Mouse (Mus musculus): ENCODE measurements at regions not wholly inside any gene's neighbourhood (a gene's known extent, or its start where the extent isn't known, plus 50 kb on each side); places are given as distances from the start of the nearest gene placed in this dataset.

GRCm38 (mm10) chr16:93140535-93141110 is 314.7 kb upstream of the Runx1 start:
- DNase-seq (ENCODE audit: low read depth, low spot score) = no peak

GRCm38 (mm10) chr16:93137249-93137648 is 311.3 kb upstream of the Runx1 start:
- no peak for DNase-seq (ENCODE audit: low read depth, low spot score)

- DNase-seq (ENCODE audit: low read depth, low spot score) = no peak
These were observed 305.5 kb upstream of the Runx1 start for GRCm38 (mm10) chr16:93131404-93131803.

- DNase-seq (ENCODE audit: low read depth, low spot score) = no peak
These were observed 304.7 kb upstream of the Runx1 start for GRCm38 (mm10) chr16:93130622-93131021.

DNA sequence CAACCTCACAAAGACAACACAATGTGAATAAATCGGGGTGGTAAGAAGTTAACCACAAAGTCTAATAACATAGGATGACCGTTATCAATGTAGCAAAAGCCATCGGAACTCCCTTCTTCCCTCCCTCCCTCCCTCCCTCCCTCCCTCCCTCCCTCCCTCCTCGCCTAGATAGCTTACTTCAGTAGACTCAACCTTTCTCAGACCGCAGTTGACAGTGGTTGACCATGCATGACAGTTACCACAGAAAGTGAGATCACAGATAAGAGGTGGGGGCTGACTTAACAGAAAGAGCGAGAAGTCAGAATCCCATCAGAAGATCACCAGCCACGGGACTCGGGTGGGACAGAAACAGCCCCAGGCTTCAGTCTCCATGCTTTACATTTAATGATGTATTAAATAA is 297.8 kb upstream of the Runx1 start:
- no peak for DNase-seq (ENCODE audit: low read depth, low spot score)

DNA sequence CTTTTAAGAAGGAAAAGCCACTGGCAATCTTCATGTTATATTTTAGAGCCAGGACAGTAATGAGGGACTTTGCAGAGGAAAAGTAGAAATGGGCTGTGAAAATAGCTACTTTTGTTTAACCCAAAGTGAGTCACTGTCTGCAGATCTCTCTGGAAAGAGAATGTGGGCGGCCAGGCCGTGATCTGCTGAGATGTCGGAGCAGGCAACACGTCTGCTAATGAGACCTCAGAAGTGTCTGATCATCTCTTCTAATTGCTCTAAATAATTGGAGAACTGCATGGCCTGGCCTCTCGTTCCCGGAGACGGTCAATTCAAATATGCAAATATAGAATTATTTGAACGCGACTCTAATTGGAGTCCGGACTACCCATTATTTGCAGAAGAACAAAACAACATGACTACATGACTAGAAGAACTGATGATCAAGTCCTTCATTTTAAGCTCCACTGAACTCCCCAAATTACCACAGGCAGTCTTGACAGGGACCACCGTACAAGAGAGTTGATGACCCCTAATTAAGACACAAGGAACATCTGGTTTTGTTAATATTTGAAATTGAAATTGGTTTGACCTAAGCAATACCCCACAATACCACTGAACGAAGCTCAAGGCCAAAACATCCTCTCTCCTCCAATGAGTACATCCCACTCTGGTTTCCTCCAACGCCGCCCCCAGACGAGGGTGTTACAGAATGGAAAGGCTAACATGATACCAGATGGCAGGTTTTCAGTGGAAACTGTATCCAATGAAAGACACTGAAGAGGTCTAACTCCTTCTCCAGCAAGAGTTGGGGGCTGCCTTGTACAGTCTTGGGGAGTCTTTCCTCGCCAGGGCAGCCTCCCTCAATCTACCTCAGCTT is 290.4 kb upstream of the Runx1 start:
- no peak for DNase-seq (ENCODE audit: low read depth, low spot score)

DNA sequence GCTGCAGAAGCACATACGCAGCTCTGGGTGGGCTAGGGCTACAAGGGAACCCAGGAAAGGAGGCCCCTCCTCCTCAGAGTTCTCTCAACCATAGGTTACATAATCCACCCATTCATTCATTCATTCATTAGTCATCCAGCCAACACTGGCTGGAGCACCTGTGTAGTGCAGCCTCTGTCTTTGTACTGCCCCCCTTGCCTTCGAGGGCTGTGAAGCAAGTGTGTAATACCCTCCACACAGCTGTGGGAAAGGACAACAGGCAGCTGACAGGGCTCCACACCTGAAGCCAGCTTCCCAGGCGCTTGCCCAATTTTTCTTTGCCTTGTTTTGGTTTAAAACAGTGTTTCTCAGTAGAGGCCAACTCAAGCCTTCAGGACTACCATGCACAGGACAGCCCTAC is 285.0 kb upstream of the Runx1 start:
- no peak for DNase-seq (ENCODE audit: low read depth, low spot score)

GRCm38 (mm10) chr16:93110451-93110850 is 284.5 kb upstream of the Runx1 start:
- DNase-seq (ENCODE audit: low read depth, low spot score) = no peak

DNA sequence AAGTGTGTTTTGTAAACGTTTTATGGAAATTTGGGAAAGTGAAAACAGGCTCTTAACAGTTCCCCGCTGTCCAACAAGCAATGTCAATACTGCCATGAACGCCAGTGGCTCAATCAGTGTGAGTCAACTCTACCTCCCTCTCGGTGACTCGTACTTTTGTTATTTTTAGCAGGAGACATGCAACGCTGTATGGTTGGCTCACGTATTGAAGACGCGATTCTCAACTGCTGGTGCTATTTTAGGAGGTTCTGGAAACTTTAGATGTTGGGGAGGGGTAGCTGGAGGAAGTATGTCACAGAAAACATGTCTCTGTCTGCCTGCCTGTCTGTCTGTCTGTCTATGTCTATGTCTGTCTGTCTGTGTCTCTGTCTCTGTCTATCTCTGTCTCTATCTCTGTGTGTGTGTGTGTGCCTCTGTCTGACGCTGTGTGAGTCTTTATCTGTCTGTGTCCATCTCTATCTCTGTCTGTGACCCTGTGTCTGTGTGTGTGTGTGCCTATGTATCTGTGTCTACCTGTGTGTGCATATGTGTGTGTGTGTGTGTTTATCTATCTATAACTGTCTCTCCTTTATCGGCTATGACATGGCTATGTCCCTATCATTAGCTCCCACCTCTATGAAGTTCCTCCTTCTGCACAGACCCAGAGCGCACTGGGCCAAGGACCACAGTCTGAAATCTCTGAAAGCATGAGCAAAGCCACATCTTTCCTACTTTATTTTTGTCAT is 283.9 kb upstream of the Runx1 start:
- peak; percentile 65 for DNase-seq (ENCODE audit: low read depth, low spot score)

DNA sequence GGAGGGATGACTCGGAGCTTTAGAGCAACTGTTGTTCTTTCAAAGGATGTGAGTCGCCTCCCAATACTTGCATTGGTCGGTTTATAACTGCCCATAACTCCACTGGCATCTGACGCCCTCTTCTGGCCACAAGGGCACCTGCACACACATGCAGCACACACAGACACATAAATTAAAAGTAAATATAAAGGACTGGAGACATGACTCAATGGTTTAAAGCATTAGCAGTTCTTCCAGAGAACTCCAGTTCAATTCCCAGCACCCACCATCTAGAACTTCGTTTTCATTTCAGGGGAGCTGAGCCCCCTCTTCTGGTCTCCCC is 281.5 kb upstream of the Runx1 start:
- no peak for DNase-seq (ENCODE audit: low read depth, low spot score)

GRCm38 (mm10) chr16:93106811-93107523 is 281.0 kb upstream of the Runx1 start:
- peak; percentile 76 for DNase-seq (ENCODE audit: low read depth, low spot score)

DNA sequence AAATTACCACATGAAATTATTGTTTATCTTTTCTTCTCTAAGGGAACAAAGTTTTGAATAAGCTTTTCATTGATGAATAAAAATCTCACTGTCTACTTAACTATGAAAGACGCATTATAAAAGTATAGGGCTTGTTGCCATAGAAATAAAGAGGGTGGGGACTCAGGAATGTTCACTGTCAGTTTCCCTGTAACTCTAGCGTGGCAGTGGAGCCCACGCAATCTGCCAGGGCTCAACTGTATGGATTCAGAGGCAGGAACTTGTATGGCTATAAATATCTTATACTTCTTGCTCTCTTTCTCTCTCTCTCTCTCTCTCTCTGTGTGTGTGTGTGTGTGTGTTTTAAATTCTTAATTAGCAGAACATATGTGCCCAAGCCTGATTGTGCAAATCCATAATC is 276.2 kb upstream of the Runx1 start:
- no peak for DNase-seq (ENCODE audit: low read depth, low spot score)

DNA sequence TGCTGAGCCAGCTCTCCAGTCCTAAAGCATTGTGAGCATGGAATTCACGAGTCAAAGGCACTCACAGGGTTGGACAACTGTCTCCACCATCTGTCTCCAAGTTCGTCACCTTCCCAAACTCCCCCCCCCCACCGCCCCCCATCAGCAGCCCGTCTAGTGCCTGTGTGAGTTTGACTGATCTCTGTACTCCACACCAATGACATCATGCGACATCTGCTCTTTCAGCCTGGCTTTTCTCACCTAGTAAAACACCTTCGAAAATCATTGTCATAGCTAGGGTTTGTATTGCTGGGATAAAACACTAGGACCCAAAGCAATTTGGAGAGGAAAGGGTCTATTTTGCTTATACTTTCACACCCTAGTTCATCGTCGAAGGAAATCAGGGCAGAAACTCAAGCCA is 272.1 kb upstream of the Runx1 start:
- DNase-seq (ENCODE audit: low read depth, low spot score) = no peak

GRCm38 (mm10) chr16:93096175-93096574 is 270.2 kb upstream of the Runx1 start:
- no peak for DNase-seq (ENCODE audit: low read depth, low spot score)

GRCm38 (mm10) chr16:93092796-93093195 is 266.8 kb upstream of the Runx1 start:
- DNase-seq (ENCODE audit: low read depth, low spot score) = no peak

DNA sequence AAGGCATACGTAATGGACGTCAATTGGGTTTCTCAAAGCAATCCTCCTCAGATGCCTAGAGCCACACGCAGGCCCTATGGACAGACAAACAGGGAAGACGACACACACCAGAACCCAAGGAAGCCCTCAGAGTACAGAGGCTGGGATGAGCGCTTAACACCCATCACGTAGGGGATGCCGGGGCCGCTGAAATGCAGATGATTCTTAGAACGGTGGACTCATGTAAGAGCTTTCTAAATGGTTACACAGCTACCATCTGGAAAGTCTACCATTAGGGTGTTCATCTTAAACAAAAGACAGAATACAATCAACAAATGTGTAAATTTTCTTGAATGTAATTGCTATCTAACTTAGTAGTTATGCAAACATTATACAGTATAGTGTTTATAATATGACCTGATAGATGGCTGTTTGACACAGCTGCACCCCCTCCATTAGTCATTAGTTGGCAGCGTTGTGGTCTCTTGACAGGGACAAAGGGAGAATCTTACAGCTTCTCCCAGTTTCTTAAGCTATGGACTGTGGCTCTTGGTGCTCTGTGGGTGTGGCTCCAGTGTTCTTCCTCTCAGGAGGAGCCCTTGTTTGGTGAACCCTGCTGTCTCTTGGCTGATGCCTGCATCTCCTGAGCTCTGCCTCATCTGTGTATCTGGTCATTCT is 259.4 kb upstream of the Runx1 start:
- DNase-seq (ENCODE audit: low read depth, low spot score) = no peak

GRCm38 (mm10) chr16:93083756-93084155 is 257.8 kb upstream of the Runx1 start:
- DNase-seq (ENCODE audit: low read depth, low spot score) = no peak

- DNase-seq (ENCODE audit: low read depth, low spot score) = no peak
These were observed 257.2 kb upstream of the Runx1 start for GRCm38 (mm10) chr16:93083142-93083541.

DNA sequence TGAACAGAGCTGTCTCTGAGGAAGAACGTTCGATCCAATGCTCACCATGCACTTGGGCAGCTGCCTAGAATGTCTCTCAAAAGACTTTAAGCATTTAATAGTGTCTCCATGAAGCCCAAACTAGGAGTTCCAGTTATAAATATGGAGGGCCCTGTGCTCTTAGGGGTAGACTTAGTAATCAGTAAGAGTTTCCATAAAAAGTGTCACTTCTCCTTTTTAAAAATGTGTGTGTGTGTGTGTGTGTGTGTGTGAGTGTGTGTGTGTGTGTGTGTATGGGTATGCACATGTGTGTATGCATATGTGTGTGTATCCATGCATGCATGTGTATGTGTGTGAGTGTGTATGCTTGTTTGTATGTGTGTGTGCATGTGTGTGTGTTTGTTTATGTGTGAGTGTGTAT is 255.6 kb upstream of the Runx1 start:
- DNase-seq (ENCODE audit: low read depth, low spot score) = no peak

DNA sequence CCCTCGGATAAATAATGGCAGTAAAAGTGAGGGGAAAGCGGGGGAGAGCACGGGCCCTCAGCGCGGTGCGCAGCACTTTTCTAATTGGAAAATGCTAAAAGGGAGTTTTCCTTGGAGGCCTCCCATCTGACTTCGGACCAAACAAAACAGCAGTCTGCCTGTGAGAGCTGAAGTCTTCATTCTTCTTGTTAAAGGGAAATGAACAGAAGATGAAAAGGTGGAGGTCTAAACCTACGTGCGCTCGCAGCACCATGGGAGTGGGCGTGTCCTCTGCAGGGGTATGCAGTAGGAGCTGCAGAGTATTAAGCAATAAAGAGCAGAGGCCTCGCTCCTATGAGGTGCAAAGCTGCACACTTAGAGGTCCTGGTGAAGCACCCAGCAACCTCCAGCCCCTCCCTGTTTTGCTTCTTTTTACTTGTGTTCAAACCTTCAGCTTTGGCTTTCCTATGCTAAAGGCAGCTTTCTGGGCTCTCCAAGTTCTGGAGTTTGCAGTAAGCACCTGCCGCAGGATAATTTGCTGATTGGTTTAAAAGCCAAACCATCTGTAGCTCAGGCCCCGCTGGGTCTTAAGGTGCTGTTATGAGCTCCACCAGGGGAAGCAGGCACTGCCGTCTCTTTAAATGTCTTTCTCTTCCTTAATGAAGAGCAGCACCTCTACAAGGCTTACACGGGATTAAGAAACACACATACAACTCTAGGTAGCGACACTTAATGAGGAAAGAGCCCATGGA is 253.9 kb upstream of the Runx1 start:
- DNase-seq (ENCODE audit: low read depth, low spot score) = peak; percentile 27

DNA sequence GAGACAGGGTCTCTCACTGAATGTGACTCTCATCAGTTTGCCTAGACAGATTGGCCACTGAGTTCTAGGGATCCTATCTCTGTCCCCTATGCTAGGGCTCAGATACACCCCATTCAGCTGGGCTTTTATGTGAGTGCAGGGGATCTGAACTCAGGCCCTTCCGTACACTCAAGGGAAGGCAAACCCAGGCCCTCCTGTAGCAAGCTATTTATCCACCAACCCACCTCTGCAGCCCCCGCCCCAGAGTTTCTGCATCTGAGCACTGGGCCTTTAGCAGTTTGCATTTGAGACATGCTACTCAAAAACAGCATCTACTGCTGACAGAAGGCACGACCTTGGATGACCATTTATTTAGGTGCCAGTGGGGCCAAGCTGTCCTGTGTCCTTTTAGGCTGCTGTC is 253.0 kb upstream of the Runx1 start:
- no peak for DNase-seq (ENCODE audit: low read depth, low spot score)

Measured in skeletal muscle tissue, adult 2 months (tissue).